Comparison of ENCODE assay signal across 12 mouse cellular contexts in the genomic region with DNA sequence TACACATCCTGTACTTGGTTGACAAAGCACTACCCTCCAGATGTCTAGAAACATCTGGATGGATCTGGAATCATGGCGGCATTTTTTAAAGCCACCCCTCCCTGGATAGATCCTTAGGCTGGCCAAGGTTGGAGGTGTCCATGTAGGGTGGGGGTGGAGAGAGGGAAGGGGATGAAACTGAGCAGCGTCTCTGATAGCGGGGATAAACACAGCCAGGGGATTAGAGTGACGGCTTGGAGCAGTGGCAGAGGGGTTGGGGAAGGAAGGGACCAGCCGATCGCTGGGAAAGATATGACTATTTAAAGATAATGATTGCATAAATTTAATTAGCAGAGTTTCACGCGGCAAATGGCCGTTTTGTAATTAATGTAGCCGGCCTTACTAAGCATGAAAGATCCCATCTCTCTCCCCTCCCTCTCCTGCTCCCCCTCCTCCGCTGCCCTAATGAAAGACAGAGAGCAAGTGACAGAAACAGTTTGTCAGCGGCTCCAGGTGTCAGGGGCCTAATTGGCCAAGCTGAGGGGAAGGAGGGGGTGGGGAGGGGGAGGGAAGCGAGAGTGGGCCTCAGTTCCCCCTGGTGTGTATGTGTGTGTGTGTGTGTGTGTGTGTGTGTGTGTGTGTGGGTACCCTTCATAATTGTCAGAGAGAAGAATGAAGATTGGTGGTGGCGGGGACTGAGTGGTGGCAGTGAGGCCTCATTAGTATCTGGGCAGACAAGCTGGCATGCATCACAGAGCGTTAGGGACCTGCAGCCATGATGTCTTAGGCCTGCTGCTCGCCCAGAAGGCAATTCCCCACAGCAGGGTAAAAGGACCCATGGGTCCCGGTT.
A peak's percentile ranks its signal among the peaks of the same experiment; 100 is the strongest.
DNase-seq lines count a peak whose midpoint lies in the region; ATAC-seq and TF ChIP-seq lines count a peak whose summit lies in the region.
"Had no signal": no experiment of that assay in that cellular context is flagged by ENCODE, and none has a peak within 500 bp of the region (broad histone marks: within the 10 kb centered on the region; RNA-seq: fewer than 3 reads in every experiment).

No protein-coding gene starts in this region.

- H3K4me2 ChIP-seq in forebrain, postnatal 0 days (ENCODE audit: low read depth) = no peak overlapping the region
- H3K4me2 ChIP-seq in midbrain, embryonic 13.5 days (replicated peaks) = peak overlapping the region; percentile 28; the same call in 1 of the 2 replicates

- no peaks in the 10 kb centered on the region for H3K36me3 ChIP-seq in forebrain, postnatal 0 days (ENCODE audit: insufficient read depth)
- H3K36me3 ChIP-seq in midbrain, embryonic 13.5 days = no peaks in the 10 kb centered on the region

- H3K4me1 ChIP-seq in forebrain, postnatal 0 days (ENCODE audit: insufficient read depth) = peaks cover 4% of the 10 kb centered on the region; the same call in 1 of the 2 replicates
- peaks cover 89% of the 10 kb centered on the region for H3K4me1 ChIP-seq in midbrain, embryonic 13.5 days (replicated peaks)

- no peak overlapping the region for H3K9ac ChIP-seq in forebrain, postnatal 0 days
- H3K9ac ChIP-seq in midbrain, embryonic 13.5 days (replicated peaks) = no peak overlapping the region
- H3K9ac ChIP-seq: liver, embryonic 14.5 days had no signal

- ATAC-seq in forebrain, postnatal 0 days = peak; percentile 45; the same call in 1 of the 2 replicates
- peak; percentile 57 for ATAC-seq in midbrain, embryonic 13.5 days

- 10% methylated on average over 17 of the region's 17 CpGs for WGBS in forebrain, postnatal 0 days
- 9% methylated on average over 17 of the region's 17 CpGs for WGBS in midbrain, embryonic 13.5 days

- H3K27ac ChIP-seq in forebrain, postnatal 0 days (ENCODE audit: low read depth, low read length) = no peak overlapping the region
- H3K27ac ChIP-seq in midbrain, embryonic 13.5 days = peak overlapping the region; percentile 82
- H3K27ac ChIP-seq: left cerebral cortex, adult 2 months; liver, embryonic 14.5 days had no signal

- no peak for TF ChIP-seq CTCF in forebrain, postnatal 0 days (IDR thresholded peaks at IDR 0.05; ENCODE audit: low read depth)

- DNase-seq in MN1 (ENCODE audit: low spot score) (peak; percentile 24), ZHBTc4 (ENCODE audit: low read depth, low spot score) (peak; percentile 26)
- peak; percentile 22 for DNase-seq in forebrain, postnatal 0 days
- no peak for DNase-seq in kidney, postnatal 10 days
- DNase-seq in adrenal gland, postnatal 4 days (ENCODE audit: low spot score in 2 of 2) = no peak
- DNase-seq in urinary bladder, adult 18-20 months (ENCODE audit: low spot score in 2 of 2) = no peak
- DNase-seq: adrenal gland, postnatal 14 days; kidney, postnatal 25 days; lung, postnatal 4 days had no signal

- H3K27me3 ChIP-seq in forebrain, postnatal 0 days (ENCODE audit: insufficient read depth, low read length) = no peaks in the 10 kb centered on the region
- H3K27me3 ChIP-seq in midbrain, embryonic 13.5 days = peaks cover 17% of the 10 kb centered on the region; the same call in 1 of the 2 replicates

- H3K4me3 ChIP-seq in forebrain, postnatal 0 days (ENCODE audit: low read depth, low read length) = no peak overlapping the region
- no peak overlapping the region for H3K4me3 ChIP-seq in midbrain, embryonic 13.5 days (replicated peaks)
- H3K4me3 ChIP-seq: left cerebral cortex, adult 2 months had no signal

- H3K9me3 ChIP-seq in forebrain, postnatal 0 days (ENCODE audit: low read length) = no peaks in the 10 kb centered on the region
- H3K9me3 ChIP-seq in midbrain, embryonic 13.5 days = no peaks in the 10 kb centered on the region

Comparison
In these comparisons a context has a peak if more than half of its experiments do, and no peak if none do; other contexts are left out.
1. DNase-seq: peak in MN1 (single experiment), ZHBTc4 (single experiment) and forebrain, postnatal 0 days (single experiment); none in kidney, postnatal 10 days (single experiment), adrenal gland, postnatal 4 days (0 of 2) and urinary bladder, adult 18-20 months (0 of 2).